Mouse (Mus musculus): Measurements from ENCODE around the gene Gabrg3. TPM values are rescaled to one million over a fixed set of nuclear protein-coding genes. Genes with fewer than 3 reads are reported as not detected.
A peak's percentile ranks its signal among the peaks of the same experiment; 100 is the strongest.

The Gabrg3 gene
- 1.8 and 2.2 TPM in 2 replicates for total RNA-seq (2021)
- long read RNA-seq, experiment 1: 0 reads
- long read RNA-seq, experiment 2, partial matches to known transcripts: 0 of 2 reads
- long read RNA-seq, experiment 2, other reads (novel, unspliced or antisense): 1 of 2 reads

DNA sequence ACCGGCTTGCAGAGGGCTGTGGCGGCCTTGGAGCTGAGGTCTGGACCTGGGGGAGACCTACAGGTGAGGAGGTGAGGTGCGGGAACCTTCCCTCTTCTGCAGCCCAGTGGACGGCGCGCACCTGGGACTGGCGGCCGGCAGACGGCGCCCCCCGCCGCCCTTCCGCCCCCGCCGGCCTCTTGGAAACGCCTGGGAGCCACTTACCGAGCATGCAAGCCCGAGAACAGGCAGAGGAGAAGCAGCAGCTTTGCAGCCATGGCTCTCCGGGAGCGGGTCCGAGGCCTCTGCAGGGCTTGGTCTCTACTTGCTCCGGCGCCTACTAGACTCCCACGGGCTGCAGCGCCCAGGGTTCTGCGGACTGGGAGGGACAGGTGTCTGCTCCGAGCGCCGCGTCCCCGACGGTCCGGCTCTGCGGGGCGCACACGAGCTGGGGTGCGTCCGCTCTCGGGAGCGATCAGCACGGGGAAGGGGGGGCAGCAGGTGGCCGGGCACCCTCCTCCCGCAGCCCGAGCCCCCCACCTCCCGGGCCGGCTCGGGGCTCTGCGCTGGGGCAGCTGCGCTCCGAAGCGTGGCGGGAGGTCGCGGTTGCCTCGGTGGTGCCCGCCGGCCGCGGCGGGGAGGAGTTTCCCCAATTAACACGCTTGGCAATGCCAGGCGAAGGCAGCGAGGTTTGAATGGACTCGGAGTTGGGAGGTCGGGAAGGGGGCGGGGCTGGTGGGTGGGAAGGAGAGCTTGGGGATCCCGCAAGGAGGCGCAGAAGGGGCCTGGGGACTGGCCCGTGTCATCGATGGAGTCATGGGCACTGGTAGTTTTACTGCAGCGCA lies at the start of gene Gabrg3:
Gene Gabrg3, minus strand, starts transcription at position 672 of the 824 bp plus-strand sequence.
- peak; percentile 34 for DNase-seq

DNA sequence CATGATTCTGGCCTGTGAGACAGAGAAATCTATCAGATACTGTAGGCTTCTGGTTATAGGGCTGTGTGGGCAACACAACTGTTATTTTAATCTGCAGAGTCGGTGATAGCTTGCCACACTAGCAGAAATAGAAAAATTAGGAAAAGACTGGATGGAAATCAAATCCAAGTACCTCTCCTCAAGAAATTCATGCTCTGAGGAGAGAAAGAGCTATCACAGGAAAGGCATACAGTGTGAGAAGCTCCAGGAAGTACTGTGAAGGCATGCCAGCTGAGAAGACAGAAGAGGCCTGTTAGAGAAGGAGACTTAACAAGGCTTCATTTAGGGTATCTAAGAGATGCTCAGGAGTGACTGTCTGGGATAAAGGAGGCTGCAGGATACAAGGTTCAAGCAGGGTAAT lies 35.7 kb upstream of the Gabrg3 start:
- DNase-seq: no peak

DNA sequence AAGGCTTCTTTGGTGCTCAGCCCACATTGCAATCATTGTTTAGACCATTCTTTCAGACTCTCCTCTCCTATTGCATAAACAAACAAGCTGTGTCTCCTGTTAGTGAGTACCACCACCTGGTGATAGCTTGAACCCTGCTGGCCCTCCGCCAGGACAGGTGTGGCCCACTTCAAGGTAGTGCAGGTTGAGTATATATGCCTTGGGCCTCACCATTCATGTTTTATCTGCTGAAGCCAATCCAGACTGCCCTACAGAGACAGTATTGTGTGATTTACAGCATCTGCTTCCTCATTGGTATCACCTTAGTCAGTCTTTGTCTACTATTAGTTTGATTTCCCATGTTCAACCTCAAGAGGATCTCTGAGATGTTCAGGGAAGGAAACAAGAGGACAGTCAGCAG lies 34.1 kb upstream of the Gabrg3 start:
- DNase-seq: no peak

DNA sequence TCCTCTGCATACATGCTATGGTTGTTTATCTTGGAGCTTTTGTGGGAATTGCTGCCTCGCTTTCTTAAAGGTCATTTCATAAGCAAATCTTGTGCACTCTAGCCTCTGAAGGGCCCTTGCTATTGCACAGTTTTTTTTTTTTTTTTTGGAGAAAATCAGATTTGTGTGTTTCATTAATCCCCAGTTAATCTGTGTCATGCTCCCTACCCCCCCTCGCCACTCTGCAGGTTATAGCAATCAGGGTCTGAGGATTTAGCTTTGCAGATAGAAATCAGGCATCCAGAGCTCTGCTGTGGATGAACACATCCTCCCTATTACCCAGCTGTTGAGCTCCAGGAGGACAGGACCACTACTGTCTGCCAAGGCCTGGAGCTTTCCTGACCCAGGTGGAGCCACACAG lies 32.4 kb upstream of the Gabrg3 start, which contains the start of gene Gabrb3:
Gene Gabrb3, plus strand, starts transcription at position 301 of the 400 bp plus-strand sequence.
- no peak for DNase-seq

DNA sequence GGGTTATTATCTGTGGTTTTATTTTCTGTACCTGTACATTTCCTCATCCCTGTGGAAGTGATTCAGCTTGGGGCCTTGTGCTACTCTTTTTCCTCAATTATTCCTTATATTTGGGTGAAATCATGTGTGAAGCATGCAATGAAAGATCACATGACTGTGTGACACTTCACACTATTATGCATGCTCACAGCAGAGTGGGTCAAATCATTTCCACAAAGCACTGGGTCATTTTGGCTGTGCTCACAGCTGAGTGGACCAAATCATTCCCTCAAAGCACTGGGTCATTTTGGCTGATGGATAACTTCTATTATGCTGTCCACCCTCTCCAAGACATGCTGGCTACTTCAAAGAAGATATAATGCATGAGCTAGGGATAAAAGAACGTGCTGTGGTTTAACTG lies 25.9 kb upstream of the Gabrg3 start:
- no peak for DNase-seq

DNA sequence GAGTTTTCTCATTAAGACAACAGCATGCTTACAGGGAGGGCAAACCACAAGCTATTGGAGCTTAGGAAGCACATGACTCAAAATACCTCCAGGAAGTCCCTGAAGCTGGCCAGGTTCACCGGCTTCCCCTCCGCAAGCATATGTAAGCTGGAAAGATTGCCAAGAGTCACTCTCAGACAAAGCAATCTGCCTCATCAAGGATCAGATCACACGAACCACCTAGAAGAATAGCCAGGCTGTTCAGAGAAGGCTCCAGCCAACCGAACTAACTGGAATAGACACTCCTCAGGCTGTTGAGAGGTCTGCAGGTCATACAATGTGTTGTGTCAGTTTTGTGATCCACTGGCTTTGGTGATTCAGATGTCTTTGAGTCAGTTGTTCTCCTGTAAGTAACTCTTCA lies 24.2 kb upstream of the Gabrg3 start:
- DNase-seq: no peak

DNA sequence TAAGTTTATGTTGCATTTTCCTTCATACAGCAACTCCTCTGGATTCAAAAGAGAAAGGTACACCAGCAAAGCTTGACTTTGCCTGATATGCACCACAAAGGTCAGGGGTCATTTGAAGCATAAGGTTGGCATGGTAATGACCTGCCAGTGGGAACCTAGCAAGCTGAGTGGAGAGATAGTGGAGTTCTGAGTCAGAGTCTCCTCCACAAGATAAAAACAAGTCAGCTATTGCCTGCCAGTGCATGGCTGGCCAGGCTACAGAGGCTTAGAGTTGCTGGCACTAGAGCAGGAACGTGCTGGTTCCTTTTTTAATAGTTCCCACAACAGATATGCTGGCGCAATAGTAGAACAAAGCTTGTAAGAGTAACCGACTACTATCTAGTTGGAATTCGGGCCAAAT lies 6.6 kb upstream of the Gabrg3 start:
- no peak for DNase-seq

DNA sequence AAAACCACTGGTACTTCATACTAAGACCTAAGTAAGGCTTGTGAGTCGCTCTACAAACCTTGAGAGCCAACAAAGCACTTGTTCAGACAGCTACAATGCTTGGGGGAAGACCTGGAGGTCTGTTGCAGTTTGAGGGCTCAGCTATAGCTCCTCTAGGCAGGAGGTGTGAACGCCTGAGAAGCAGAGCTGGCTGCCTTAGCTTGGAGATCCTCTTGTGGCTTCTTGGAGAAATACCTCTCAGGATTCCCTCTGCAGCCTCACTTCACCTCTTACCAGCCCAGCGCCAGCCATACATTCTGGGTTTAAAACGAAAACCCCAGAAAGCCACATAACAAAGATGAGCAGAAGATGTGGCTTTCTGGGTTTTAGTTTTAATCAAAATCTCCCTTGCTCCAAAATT lies 3.1 kb upstream of the Gabrg3 start:
- DNase-seq: no peak

DNA sequence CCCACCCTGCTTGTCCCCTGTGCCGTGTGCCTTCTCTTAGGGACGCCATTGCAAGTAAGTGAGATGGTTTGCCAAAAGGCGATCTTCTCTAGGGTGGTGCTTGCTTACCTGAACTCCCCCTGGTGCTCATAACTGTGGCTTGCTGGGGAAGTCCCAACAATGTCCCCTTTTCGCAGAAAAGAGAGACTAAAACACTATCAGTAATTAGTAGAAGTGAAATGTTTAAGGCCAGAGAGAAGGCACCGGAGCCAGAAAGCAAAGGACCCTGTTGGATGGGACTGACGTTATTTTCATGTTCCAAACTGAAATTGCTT lies 310 bp upstream of the Gabrg3 start:
- DNase-seq: peak; percentile 18

DNA sequence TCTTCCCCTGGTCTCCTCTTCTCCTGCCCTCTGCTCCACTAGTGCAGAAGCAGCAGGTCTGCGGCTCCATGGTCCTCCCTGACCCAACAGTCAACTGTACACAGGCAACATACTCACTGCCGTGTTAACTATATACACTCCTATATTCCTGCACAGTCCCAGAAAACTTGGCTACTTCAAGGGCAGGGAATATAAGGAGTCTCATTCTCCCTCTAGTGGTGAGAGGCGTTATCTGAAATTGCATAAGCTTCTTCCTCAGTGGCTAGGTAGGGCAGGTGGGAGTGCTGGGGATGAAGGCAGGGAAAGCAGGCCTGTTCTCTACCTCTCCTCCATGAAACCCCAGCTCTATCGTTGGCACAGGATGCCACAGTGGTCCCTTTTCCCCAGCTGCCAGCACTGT lies 2.9 kb downstream of the Gabrg3 start:
- DNase-seq: peak; percentile 18

DNA sequence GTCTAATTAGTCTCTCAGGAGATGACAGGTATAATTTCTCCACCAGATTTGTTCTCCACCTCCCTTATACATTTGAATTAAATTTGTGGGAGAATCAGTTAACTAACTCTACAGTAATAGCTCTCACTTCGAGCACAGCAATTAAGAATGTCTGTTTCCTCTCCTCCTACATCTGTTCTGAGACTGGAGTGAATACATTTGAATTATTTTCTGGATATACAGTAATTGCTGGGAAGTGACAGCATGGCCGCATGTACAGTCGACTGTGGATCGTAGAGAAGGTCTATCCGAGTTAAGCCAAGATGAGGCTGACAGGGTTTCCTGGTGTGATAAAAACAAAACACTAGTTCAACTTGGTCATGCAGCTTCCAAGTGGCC lies 21.0 kb downstream of the Gabrg3 start:
- no peak for DNase-seq

DNA sequence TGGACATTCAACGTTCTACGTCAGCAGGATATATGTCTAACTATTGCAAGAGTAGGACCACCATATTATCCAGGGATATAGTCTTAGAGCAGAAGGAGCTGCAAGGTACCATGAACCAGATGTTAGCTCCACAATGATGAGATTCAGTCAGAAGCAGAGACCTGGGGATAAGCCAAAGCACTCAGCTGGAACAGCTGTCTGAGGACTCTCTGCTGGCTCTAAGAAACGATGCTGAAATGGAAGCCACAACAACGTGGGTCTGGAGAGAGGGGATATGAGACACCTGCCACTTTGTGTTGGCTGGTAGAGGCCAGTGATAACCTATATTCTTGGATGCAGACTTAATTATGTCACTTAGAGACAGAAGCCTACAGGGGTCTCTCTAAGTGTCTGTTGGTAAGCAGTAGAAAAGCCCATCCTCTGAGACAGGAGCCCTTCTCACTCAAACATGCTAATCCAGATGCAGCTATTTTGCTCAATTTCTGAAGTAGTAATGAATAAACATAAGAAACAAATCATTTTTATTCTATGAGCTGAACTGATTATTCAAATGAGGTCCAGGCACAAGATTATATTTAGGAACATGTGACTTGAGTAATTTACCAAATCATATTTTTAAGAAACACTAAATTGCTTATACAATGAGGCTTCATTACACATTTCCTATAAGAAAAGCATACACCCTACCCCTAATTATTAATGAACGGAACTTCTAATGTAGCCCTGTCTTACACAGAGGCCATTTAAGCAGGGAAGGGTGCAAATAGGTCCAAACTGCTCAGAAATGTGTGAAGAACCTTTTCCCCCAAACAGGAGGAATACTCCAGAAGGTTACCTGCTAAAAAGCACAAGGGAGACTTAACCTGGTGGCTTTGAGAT lies 21.6 kb downstream of the Gabrg3 start:
- DNase-seq: no peak

DNA sequence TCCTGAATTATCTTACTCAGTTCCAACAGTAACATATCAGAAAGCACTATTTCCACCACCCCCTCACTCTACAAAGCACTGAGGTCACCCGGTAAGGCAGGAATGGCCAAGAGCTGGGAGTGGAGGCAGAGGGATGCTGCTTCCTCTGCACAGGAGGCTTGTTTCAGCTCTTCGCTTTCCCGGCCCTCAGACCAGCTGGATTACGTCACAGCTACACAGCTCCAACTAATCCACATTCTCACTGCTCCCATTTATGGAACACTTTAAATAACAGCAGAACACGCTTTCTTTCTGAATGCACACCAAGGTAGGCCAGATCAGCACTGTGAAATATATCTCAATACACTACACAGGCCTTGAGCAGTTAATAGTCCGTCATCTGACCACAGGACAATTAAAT lies 23.2 kb downstream of the Gabrg3 start:
- DNase-seq: no peak

DNA sequence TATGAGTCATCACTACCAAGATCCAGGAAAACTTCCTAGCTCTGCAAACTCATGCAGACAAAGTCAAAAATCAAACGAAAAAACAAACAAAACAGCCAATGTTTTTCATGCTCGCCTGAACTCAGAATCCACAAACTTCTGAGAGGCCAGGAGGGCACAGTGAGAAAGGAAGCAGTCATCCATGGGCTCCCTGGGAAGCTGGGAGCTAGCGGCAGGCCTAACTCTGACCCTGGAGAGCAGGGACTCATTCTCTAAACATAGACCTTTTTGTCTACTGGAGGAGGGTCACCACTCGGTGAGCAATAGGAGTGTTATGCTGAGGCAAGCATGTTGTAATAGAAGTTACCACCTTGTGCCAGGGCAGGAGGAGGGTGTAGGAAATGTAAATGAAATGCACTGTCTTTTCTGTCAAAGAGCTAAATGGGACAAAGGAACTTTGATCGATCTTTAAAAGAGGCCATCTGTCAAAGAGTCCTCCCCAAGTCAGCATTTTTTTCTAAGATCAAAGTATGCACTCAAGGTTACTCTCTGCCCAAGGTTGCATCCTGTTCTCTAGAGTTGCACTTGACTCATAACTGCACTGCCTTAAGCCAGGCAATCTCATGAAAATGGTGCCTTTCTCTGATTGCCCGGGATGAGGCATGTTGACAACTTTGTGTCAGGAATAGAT lies 29.0 kb downstream of the Gabrg3 start:
- DNase-seq: peak; percentile 55

DNA sequence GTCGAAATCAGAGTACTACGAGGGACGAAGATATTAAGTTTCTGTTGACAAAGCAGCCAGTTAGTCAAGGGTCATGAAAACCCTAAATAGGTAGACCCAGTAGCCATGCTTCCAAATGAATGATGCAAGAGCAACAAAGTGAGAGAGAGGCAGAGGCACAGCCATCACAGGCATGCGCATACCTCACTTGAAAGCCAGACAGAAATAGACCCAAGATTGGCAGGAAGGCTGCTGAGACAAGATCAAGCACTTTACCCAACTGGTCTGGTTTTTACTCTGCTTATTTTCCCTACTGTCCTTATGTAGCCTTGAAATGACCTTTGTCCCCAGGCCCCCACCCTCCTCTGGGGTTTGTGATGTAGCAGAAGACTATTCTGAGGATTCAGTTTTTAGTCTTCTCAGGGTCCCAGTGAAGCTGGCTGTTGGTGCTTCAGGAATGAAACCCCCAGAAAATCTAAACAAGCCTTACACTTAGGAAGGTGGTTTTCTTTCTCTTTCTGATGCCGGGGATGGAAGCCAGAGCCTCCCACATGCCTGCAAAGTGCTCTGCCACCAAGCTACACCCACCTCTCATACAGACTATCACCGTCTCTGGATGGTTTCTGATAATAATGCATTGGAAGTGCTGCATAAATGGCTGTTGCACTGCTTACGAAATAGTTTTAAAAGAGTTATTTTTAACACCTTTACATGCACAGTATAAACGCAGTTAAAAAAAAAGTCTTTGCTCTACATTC lies 30.3 kb downstream of the Gabrg3 start:
- DNase-seq: no peak

DNA sequence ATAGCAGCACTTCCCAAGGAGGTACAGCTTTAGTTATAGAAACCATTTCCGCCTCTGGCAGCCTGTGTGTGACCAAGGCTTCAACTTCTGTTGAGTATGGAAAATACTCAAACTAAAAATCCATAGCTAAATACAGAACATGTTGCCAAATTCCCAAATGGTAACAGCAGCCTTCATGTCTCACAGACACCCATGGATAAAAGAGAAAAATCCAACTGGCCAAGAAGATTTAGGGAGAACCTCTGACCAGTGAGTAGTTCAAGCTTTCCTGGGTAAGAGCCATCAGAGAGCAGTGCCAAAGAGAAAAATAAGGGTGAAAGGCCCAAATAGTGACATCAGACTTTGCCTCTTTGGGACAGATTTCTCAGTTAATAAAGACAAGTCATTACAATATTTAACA lies 38.2 kb downstream of the Gabrg3 start:
- no peak for DNase-seq

DNA sequence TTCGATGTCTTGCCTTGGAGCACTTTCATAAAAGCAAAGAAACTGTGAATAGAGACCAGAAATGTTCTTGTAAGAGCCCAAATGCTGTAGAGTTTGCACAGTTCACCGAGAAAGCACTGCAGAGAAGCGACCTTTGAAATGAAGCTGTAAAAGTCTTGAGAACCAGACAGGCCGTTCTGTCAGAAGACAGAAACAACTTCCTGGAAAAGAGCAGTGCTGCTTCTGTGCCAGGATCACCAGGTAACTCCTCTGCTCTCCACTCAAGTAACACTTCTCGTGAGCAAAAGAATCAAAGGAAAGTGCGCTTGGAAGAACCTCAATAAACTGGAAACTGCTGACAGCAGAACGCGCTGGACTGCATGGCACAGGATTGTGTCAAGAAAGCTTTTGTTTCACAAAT lies 45.1 kb downstream of the Gabrg3 start:
- DNase-seq: no peak

DNA sequence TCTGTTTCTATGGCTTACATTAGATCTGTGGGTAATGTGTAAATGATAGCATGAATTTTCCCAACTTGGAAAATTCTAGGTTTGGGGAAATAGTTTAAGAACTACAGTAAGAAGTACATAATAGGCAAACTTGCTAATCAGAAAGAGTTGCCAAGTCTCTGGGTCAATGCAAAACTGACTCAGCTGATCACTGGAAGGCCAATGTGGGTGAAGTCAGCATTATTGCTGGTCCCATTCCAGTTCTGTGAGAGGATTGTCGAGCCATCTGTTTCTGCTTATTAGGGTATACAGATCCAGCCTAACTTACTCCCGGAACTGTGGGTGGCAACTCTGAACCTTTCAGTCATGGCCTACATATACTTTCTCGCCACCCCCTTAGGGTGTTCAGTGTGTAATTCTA lies 55.8 kb downstream of the Gabrg3 start:
- DNase-seq: peak; percentile 17

DNA sequence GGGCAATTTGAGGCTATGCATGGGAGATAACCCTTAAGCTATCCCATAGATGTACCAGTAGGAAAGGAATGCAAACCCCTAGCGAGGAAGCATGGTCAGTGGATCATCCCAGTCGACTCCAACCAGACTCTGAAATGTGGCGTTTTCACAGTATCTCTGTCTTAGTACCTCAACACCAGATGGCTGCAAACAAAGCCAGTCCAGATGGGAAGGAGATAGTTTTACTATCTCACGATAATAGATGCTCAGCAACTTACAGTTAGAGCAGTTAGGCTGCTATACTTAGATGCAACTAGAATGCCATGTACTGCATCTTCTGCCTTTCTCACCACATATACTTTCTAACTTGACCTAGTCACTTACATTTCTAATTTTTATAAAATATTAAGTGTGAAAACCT lies 56.7 kb downstream of the Gabrg3 start:
- DNase-seq: no peak

DNA sequence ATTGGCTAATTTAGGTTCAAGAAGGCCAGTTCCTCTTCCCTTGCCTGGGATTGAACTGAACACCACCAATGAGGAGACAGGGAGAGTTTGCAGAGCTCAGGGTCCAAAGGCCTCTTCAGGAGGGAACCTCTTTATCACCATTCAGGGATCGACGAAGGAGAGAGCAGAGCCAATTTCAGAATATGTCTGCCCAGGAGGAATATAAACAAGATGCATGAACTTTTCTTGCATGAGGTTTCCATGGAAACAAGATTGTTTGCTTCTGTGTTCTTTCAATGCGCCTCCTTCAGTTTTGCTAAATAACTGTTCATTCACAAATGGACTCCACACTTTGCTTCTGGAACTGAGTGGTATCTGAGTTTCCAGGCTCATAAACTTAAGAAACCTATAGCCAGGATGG lies 62.5 kb downstream of the Gabrg3 start:
- DNase-seq: no peak

DNA sequence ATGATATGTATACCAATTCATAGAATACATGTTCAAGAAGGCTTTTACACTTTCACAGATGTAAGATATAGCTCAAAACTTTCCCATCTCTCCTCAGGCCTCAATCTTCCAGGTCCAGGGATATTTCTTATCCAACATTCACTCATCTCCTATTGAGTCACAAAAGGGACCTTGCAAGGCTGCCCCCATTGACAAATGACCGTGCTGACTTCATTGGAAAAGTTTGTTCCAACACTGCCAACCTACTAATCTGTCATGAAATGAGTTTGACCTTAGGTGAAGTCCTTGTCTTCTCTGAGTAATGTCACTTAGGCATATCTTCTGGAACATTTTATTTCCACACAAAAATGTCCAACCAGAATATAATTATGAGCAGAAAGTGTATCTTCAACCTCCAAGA lies 64.9 kb downstream of the Gabrg3 start:
- DNase-seq: peak; percentile 54

DNA sequence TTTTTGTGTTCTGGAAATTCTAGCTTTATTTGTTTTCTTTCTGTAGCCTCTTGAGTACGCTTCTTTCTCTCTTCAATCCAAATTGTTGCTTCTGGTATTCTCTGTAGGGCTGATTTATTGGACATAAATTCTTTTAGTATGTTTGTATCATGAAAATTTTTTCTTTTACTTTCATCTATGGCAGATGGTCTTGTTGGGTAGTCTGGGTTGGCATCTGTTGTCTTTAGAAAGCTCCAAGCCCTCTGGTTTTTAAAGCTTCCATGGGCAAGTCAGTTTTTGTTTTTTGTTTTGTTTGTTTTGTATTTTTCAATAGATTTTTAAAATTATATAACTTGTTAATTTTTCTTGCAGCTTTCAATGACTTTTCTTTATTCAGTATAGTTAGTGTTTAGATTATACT lies 72.0 kb downstream of the Gabrg3 start:
- DNase-seq: no peak

Data from adrenal gland, postnatal 14 days (tissue).